Mouse (Mus musculus) myocyte (in vitro differentiated cells): ENCODE measurements around the gene Gm48551.

Experiments used
- CEBPB ChIP-seq: IDR thresholded peaks from 2 replicates; pipeline ENCODE4 v1.6.1; 2011; ENCODE audit warnings: mild to moderate bottlenecking, moderate library complexity; ENCODE audit not compliant: poor library complexity, insufficient read depth, severe bottlenecking
- E2F4 ChIP-seq: IDR thresholded peaks from one replicate; pipeline ENCODE4 v1.6.1; 2011; ENCODE audit warnings: mild to moderate bottlenecking, control low read depth, moderate library complexity; ENCODE audit not compliant: insufficient read depth
- MAX ChIP-seq: IDR thresholded peaks from one replicate; pipeline ENCODE4 v1.6.1; 2011; ENCODE audit warnings: low read depth, mild to moderate bottlenecking, control low read depth
- MYOG ChIP-seq, 3 experiments: IDR thresholded peaks; one replicate each; pipeline ENCODE4 v1.6.1; 2011; ENCODE audit warnings: control low read depth in 2 of 3, low read depth in 2 of 3, mild to moderate bottlenecking in 2 of 3; ENCODE audit not compliant: insufficient read length in 2 of 3, control insufficient read depth in 1 of 3, insufficient read depth in 1 of 3
- POLR2A ChIP-seq: IDR thresholded peaks from one replicate; pipeline ENCODE4 v1.6.1; 2011; ENCODE audit warnings: low read depth, mild to moderate bottlenecking, control low read depth, moderate library complexity; ENCODE audit not compliant: insufficient read length
- POLR2AphosphoS2 ChIP-seq: IDR thresholded peaks from one replicate; pipeline ENCODE4 v1.6.1; 2011; ENCODE audit warnings: low read depth, control low read depth; ENCODE audit not compliant: insufficient read length
- REST ChIP-seq: IDR thresholded peaks from one replicate; pipeline ENCODE4 v1.6.1; 2011; ENCODE audit warnings: mild to moderate bottlenecking, control low read depth, moderate library complexity; ENCODE audit not compliant: insufficient read depth, insufficient read length
- SRF ChIP-seq: IDR thresholded peaks from one replicate; pipeline ENCODE4 v1.6.1; 2011; ENCODE audit warnings: low read depth; ENCODE audit not compliant: control insufficient read depth, insufficient read length
- TCF12 ChIP-seq: IDR thresholded peaks from one replicate; pipeline ENCODE4 v1.6.1; 2011; ENCODE audit warnings: mild to moderate bottlenecking, control low read depth; ENCODE audit not compliant: poor library complexity, insufficient read depth, severe bottlenecking
- TCF3 ChIP-seq: IDR thresholded peaks from one replicate; pipeline ENCODE4 v1.6.1; 2011; ENCODE audit warnings: low read depth, control low read depth; ENCODE audit not compliant: insufficient read length
- USF1 ChIP-seq: IDR thresholded peaks from one replicate; pipeline ENCODE4 v1.6.1; 2011; ENCODE audit warnings: low read depth, mild to moderate bottlenecking, control low read depth, moderate library complexity

DNA sequence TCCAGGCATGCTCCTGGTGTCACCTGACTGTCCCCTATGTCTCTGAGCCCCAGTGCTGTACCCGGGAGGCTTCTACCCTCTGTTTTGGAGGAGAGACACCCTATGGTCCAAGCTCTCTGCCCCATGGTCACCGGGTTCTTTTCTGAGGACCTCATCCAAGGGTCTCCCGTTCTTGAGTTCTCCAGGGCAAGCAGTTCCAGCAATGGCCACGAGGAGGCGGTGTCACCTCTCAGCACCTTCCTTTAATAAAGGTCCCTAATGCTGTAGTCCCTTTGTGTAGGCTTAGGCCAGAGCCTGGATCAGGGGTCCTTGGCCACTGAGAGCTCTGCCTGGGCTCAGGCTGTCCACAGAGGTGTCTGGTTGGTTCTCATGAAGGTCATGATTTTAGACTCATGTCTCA lies 10.9 kb downstream of the Gm48551 start:
- TF ChIP-seq POLR2A = no peak
- no peak for TF ChIP-seq USF1
- TF ChIP-seq CEBPB = no peak
- TF ChIP-seq TCF12 = no peak
- no peak for TF ChIP-seq E2F4
- no peak for TF ChIP-seq MYOG (IDR thresholded peaks at IDR 0.05; ENCODE audit: control insufficient read depth in 1 of 3, insufficient read depth in 1 of 3, insufficient read length in 2 of 3, low read depth in 2 of 3)
- TF ChIP-seq TCF3 = no peak
- no peak for TF ChIP-seq POLR2AphosphoS2
- no peak for TF ChIP-seq MAX
- TF ChIP-seq REST = no peak
- TF ChIP-seq SRF = no peak
